Mouse (Mus musculus): ENCODE measurements around the gene Atp13a1.

Atp13a1 gene

GRCm38 (mm10) chr8:69801796-69802195, 10.8 kb downstream of the Atp13a1 start:
- DNase-seq: no peak

GRCm38 (mm10) chr8:69802216-69802615, 11.3 kb downstream of the Atp13a1 start:
- DNase-seq: no peak

- no peak for DNase-seq
Measured at GRCm38 (mm10) chr8:69803366-69803765, 12.4 kb downstream of the Atp13a1 start.

- DNase-seq: no peak
Measured at GRCm38 (mm10) chr8:69804537-69804936, 13.6 kb downstream of the Atp13a1 start.

- no peak for DNase-seq
Measured at GRCm38 (mm10) chr8:69805086-69805485, 14.1 kb downstream of the Atp13a1 start.

DNA sequence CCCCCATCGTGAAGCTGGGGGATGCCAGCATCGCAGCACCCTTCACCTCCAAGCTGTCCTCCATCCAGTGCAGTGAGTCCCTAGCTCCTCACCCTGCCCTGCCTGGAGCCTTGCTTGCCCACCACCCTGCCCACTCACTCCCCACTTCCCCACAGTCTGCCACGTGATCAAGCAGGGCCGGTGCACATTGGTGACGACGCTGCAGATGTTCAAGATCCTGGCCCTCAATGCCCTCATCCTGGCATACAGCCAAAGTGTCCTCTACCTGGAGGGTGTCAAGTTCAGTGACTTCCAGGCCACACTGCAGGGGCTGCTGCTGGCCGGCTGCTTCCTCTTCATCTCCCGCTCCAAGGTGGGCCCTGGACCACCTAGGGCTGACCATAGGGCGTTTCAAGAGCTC, 14.5 kb downstream of the Atp13a1 start:
- no peak for DNase-seq

DNA sequence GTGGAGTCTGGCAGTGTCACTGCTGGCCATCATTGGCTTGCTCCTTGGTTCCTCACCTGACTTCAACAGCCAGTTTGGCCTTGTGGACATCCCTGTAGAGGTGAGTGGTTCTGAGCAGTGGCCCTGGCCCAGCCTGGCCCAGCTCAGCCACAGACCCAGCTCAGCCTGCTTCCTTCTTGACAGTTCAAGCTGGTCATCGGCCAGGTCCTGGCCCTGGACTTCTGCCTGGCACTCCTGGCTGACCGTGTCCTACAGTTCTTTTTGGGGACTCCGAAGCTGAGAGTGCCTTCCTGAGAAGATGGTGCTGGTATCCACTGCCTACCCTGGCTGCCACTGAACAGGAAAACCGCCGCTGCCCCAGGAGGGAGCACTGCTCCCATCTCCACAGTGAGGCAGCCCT, 16.3 kb downstream of the Atp13a1 start:
- no peak for DNase-seq

DNA sequence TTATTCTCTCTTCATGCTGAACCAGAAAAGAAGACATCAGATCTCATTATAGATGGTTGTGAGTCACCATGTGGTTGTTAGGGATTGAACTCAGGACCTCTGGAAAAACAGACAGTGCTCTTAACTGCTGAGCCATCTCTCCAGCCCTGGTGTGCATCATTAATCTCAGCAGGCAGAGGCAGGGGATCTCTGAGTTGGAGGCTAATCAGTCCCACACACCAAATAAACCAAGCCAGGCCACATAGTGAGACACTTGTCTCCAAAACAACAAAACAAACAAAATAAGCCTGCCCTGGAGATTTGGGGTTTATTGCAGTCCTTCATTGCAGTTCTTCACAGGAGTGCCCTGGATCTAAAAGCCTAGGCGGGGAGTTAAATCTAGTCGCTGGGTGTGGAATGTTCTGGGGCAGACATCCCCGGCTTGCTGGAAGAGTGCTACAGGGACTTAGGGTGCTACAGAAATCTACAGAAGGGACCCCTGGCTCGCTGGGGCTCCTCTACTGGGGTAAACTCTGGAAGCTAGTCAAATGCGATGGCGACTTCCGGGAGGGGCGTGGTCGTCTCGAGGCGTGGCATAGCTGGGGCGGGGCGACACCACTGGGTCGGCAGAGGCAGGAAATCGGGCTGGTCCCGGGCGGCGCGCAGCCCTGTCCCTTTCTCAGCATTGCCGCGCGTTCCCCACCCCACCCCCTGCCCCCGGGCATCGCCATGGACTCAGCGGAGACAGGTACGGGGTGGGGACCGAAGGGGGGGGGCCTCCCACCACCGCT, 17.3 kb downstream of the Atp13a1 start, which contains the start of gene Gmip:
TSS of gene Gmip (plus strand) at position 586 of the 770 bp plus-strand sequence.
- DNase-seq: peak; percentile 96

GRCm38 (mm10) chr8:69808864-69809403, 18.0 kb downstream of the Atp13a1 start:
- peak; percentile 65 for DNase-seq

- no peak for DNase-seq
Measured at GRCm38 (mm10) chr8:69809820-69810219, 18.9 kb downstream of the Atp13a1 start.

DNA sequence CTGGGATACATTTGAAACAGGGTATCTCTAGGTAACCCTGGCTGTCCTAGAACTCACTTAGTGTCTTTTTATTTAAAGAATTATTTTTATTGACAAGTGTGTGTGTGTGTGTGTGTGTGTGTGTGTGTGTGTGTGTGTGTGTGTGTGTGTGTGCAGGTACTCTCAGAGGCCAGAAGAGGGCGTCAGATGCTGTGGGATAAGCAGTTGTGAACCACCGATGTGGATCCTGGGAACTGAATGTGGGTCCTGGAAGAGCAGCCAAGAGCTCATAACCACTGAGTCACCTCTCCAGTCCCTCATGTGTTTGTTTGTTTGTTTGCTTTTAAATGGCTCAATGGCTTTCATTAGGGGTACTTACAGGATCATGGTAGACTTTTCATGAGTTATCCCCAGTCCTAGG, 23.9 kb downstream of the Atp13a1 start:
- no peak for DNase-seq

GRCm38 (mm10) chr8:69815396-69815795, 24.4 kb downstream of the Atp13a1 start:
- no peak for DNase-seq

DNA sequence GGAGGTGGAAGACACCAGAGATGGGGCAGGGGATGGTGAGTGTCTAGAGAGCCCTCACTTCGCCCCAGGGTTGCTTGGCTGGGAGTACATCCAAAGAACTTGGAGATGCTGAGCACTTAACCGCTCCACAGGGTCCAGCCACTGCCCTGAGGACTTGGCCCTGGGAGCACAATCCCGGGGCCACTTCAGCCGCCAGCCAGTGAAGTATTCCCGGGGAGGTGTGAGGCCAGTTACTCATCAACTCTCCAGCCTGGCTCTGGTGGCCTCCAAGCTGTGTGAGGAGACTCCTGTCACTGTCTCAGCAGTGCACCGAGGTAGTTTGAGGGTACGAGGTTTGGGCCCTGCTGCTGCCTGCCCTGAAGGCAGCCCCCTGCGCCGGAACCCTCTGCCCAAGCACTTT, 29.5 kb downstream of the Atp13a1 start:
- DNase-seq: no peak

GRCm38 (mm10) chr8:69821971-69822385, 31.0 kb downstream of the Atp13a1 start:
- peak; percentile 34 for DNase-seq

- peak; percentile 79 for DNase-seq
Measured at GRCm38 (mm10) chr8:69822386-69823191, 31.6 kb downstream of the Atp13a1 start, which contains the start of gene Lpar2. Gene Lpar2 (plus strand): TSS chr8:69822429.

- no peak for DNase-seq
Measured at GRCm38 (mm10) chr8:69826371-69826770, 35.4 kb downstream of the Atp13a1 start.

DNA sequence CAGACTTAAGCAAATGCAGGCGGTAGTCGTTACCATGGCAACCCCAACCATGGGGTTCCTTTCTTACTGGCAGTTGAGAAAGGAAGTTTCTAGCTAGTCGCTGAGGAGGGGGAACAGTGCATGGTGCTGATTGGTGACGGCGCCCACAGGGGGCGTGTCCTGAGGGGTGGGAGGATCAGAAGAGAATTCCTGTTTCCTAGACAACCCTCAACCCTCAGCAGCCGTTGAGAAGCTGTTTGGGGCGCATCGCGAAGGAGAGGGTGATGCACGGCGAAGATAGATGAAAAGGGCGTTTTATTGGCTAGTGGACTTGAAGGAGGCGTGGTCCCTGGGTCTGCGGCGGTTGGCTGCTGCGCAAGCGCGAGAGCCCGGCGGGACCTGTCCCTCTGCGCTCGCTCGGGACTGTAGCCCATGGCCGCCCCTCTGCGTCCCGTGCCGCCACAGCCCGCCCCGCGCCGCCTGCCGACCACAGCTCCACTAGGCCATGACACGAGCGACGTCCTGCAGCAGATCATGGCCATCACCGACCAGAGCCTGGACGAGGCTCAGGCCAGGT, 41.4 kb downstream of the Atp13a1 start, which contains the start of gene Pbx4:
TSS of gene Pbx4 (plus strand) at position 194 of the 556 bp plus-strand sequence.
- peak; percentile 95 for DNase-seq

DNA sequence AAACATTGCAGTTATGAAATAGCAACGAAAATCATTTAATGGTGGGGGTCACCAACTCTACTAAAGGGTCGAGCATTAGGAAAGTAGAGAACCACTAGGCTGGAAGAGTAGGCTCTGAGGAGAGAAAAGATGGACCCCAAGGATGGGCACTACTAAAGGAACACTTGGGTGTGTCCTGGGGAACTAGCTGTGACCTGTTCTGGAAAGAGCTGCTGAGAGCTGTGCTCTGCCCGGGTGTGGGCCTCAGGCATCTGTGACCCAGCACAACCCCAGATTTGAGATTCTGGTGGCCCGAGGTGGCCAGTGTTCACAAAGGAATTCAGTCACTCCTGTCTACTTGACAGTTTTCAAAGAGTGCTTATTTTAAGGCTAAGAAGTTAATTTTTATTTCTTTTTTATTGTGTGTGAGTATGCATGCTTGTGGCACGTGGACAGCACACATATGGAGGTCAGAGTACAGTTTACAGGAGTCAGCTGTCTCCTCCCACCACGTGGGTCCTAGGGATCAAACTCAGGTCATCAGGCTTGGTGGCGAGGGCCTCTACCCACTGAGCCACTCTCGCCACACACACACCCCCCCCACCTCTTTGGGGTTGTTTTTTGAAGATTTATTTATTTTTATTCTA, 46.2 kb downstream of the Atp13a1 start:
- DNase-seq: no peak

DNA sequence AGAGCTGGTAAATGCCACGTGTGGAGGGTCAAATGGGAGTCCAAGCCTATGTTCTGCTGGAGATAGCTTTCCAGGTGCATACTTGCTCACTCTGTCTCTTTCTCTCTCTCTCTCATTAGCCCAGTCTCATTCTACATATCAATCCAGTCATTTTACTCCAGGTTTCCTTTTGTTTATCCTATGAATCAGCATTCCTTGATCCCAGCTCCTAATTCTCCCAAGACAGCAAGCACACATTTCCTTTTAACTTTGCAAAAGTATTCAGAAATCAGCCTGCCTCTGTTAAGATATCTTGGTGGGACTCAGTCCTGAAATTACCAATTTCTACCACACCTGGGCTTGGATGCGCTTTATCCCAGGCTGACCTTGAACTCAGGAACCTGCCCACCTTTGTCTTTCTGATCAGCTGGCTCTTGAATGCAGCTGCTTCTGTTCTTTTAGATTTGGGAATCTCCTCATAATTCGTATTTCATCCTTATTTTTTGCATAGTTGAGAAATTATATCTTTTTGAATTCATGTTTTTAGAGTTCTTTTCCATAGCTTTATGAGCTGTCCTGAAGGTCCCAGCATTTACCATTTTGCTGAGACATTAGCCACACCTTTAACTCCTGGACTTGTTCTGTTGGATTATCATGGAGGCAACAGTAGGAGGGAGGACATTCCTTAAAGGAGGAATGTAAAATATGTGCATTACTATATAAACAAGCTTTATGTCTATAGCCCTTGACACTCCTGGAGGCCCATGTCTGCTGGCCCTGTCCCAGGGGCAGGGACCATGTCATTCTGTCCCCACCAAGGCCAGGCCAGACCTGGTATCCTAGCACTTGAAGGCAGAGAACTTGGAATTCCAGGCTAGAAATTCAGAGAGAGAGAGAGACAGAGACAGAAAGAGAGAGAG, 56.5 kb downstream of the Atp13a1 start:
- DNase-seq: no peak

GRCm38 (mm10) chr8:69848951-69849350, 58.0 kb downstream of the Atp13a1 start:
- no peak for DNase-seq

DNA sequence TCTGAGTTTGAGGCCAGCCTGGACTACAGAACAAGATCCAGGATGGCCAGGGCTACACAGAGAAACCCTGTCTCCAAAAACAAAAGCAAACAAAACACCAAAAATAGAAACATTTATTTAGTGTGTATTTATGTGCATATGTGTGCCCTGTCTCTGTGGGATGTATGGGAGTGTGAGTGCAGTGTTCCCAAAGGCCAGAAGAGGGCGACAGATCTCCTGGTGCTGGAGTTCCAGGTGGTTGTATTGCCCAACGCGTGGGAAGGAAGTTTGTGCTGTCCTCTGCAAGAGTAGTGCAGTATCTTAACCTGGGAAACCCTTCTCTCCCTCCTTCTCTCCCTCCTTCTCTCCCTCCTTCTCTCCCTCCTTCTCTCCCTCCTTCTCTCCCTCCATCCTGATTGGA, 58.9 kb downstream of the Atp13a1 start:
- peak; percentile 22 for DNase-seq

Measured in thymus, postnatal 25 days (tissue).